Mouse (Mus musculus) 416B (cell line): ENCODE data around the gene Mast3.
A peak's percentile ranks its signal among the peaks of the same experiment; 100 is the strongest.
"Not testable (repeated sequence)": the region's sequence is repeated elsewhere in the genome, so short reads cannot be mapped to it uniquely, and the experiment has no call there.

Experiments
- DNase-seq: peaks from one replicate; pipeline ENCODE4 v3.0.0; 2011; ENCODE audit warnings: low read depth

Mast3 gene

GRCm38 (mm10) chr8:70833520-70833919 lies 28.7 kb upstream of the Mast3 start:
- no peak for DNase-seq

- peak; percentile 52 for DNase-seq
Measured at GRCm38 (mm10) chr8:70833018-70833482, 28.2 kb upstream of the Mast3 start.

GRCm38 (mm10) chr8:70832371-70832770 lies 27.5 kb upstream of the Mast3 start:
- DNase-seq: no peak

- DNase-seq: no peak
Measured at GRCm38 (mm10) chr8:70831517-70831916, 26.7 kb upstream of the Mast3 start.

GRCm38 (mm10) chr8:70827796-70828195 lies 22.9 kb upstream of the Mast3 start:
- no peak for DNase-seq

GRCm38 (mm10) chr8:70827010-70827409 lies 22.2 kb upstream of the Mast3 start:
- peak; percentile 24 for DNase-seq

- DNase-seq: no peak
Measured at GRCm38 (mm10) chr8:70825816-70826215, 21.0 kb upstream of the Mast3 start.

GRCm38 (mm10) chr8:70823802-70824201 lies 18.9 kb upstream of the Mast3 start:
- DNase-seq: no peak

- DNase-seq: not testable (repeated sequence)
Measured at GRCm38 (mm10) chr8:70822594-70822993, 17.7 kb upstream of the Mast3 start.

GRCm38 (mm10) chr8:70821992-70822391 lies 17.1 kb upstream of the Mast3 start:
- no peak for DNase-seq

- peak; percentile 72 for DNase-seq
Measured at GRCm38 (mm10) chr8:70821399-70821962, 16.6 kb upstream of the Mast3 start.

GRCm38 (mm10) chr8:70820101-70820935 lies 15.5 kb upstream of the Mast3 start:
- DNase-seq: peak; percentile 83

- peak; percentile 37 for DNase-seq
Measured at GRCm38 (mm10) chr8:70816679-70817078, 11.8 kb upstream of the Mast3 start.

- no peak for DNase-seq
Measured at GRCm38 (mm10) chr8:70812885-70813284, 8.0 kb upstream of the Mast3 start.

- DNase-seq: no peak
Measured at GRCm38 (mm10) chr8:70812055-70812454, 7.2 kb upstream of the Mast3 start.

- peak; percentile 81 for DNase-seq
Measured at GRCm38 (mm10) chr8:70810962-70811680, 6.3 kb upstream of the Mast3 start.

- no peak for DNase-seq
Measured at GRCm38 (mm10) chr8:70808955-70809701, 4.3 kb upstream of the Mast3 start.

GRCm38 (mm10) chr8:70808239-70808638 lies 3.4 kb upstream of the Mast3 start, which contains the start of gene Il12rb1:
Gene Il12rb1 (plus strand): TSS chr8:70808449.
- no peak for DNase-seq

- DNase-seq: no peak
Measured at GRCm38 (mm10) chr8:70807304-70807703, 2.5 kb upstream of the Mast3 start.

- peak; percentile 65 for DNase-seq
Measured at GRCm38 (mm10) chr8:70806541-70806940, 1.7 kb upstream of the Mast3 start.

- DNase-seq: peak; percentile 71
Measured at GRCm38 (mm10) chr8:70803761-70804480, 933 bp downstream of the Mast3 start.
